In the genomic region with DNA sequence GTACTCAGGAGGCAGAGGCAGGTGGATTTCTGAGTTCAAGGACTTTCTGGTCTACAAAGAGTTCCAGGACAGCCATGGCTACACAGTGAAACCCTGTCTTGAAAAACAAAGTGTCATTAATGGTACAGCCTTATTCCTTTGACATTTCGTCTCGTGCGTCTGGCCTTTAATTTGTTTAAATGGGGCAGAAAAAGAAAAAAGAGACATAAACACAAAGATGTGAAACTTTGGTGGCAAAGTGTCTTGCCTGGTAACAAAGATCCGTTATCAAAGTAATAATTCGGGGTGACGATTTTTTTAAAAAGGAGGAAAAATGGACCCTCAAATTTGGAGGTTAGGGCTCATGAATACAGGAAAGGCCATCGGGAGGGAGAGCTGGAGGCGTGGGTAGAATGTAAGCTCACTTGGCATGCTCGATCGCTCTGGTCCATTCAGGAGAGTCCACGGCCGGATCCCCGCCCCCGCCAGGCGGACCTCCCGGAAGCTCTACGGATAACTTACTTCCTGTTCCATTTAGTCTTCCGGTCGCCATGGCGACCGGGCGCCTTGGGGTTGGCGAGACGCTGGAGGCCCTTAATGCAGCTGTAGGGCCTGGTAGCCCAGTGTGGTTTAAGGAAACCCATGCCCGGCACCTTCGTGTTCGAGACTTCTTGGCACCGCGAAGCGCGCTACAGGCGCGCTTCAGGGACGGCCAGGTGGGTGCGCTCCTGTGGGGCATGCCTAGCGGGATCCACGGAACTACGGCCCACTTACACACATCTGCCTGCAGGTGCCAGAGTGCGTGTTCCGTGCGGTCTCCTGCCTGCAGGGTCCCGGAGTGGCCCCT, we compare ENCODE assay signal across 8 mouse cellular contexts. TPM values are rescaled to one million over a fixed set of nuclear protein-coding genes. Genes with fewer than 3 reads are reported as not detected.
A peak's percentile ranks its signal among the peaks of the same experiment; 100 is the strongest.
DNase-seq lines count a peak whose midpoint lies in the region; ATAC-seq lines count a peak whose summit lies in the region.

A gene (plus strand): TSS at position 506 of the 826 bp plus-strand sequence.

- peak within 1 kb of the TSS; percentile 56 for H3K4me3 ChIP-seq in hindbrain, embryonic 11.5 days (ENCODE audit: low read depth, low read length)

- H3K36me3 ChIP-seq in hindbrain, embryonic 11.5 days (ENCODE audit: control insufficient read depth, insufficient read depth, low read length), result peaks cover 12% of the 10 kb centered on the region

- WGBS in hindbrain, embryonic 11.5 days, result 7% methylated on average over 42 of the region's 42 CpGs

- peak within 1 kb of the TSS; percentile 62; the same call in 1 of the 2 replicates for H3K27ac ChIP-seq in hindbrain, embryonic 11.5 days (ENCODE audit: low read depth, low read length)

- peak; percentile 95 for DNase-seq in NIH3T3 (ENCODE audit: low read depth)
- peak; percentile 93 for DNase-seq in cerebellum, adult 9-11 months
- peak; percentile 87 to 93 for DNase-seq in frontal cortex, adult 2 months (ENCODE audit: extremely low spot score in 1 of 2, low spot score in 1 of 2)
- DNase-seq in hindbrain, embryonic 11.5 days (ENCODE audit: low spot score), result peak; percentile 94
- peak; percentile 65 to 70 for DNase-seq in layer of hippocampus, postnatal 25 days (ENCODE audit: extremely low spot score in 1 of 2, low spot score in 1 of 2)
- DNase-seq in lung, postnatal 36 days, result peak; percentile 98
- DNase-seq in retina, postnatal 1 day, result peak; percentile 96
- peak; percentile 81 to 90 for DNase-seq in urinary bladder, adult 18-20 months (ENCODE audit: low spot score in 2 of 2)

- H3K9me3 ChIP-seq in hindbrain, embryonic 11.5 days (ENCODE audit: control insufficient read depth, low read length), result no peaks in the 10 kb centered on the region

- ATAC-seq in hindbrain, embryonic 11.5 days (ENCODE audit: low FRiP score), result peak; percentile 75

- no peaks in the 10 kb centered on the region for H3K27me3 ChIP-seq in hindbrain, embryonic 11.5 days (ENCODE audit: control insufficient read depth, insufficient read depth, low read length)

- H3K9ac ChIP-seq in hindbrain, embryonic 11.5 days (ENCODE audit: low read depth, low read length), result peak within 1 kb of the TSS; percentile 68

- H3K4me1 ChIP-seq in hindbrain, embryonic 11.5 days (replicated peaks; ENCODE audit: control insufficient read depth, insufficient read depth, low read length), result peaks cover 16% of the 10 kb centered on the region

- H3K4me2 ChIP-seq in hindbrain, embryonic 11.5 days (replicated peaks; ENCODE audit: low read depth, low read length), result peak within 1 kb of the TSS; percentile 95

RNA-seq across cellular contexts. Expression of the gene that starts here (rescaled TPM):
- polyA plus RNA-seq in frontal cortex, adult 2 months (2012; rRNA removed), result 259 and 275 TPM in 2 replicates
- 175 and 177 TPM in 2 replicates for polyA plus RNA-seq in hindbrain, embryonic 11.5 days (2014; fragmentation: Nextera tagmentation; extraction: Ambion mirVana)
- 100 to 1,000 TPM in 1 of 2 experiments, 10 to 100 TPM in 1; 95.4 to 107 TPM for total RNA-seq in layer of hippocampus, postnatal 25 days (2021)

Comparison
In these comparisons a context has a peak if more than half of its experiments do, and no peak if none do; other contexts are left out.
1. Peak in every context shown above with its lines: DNase-seq, ATAC-seq, H3K4me3 ChIP-seq and H3K27ac ChIP-seq.